ENCODE assay signal across 16 mouse cellular contexts in the genomic region with DNA sequence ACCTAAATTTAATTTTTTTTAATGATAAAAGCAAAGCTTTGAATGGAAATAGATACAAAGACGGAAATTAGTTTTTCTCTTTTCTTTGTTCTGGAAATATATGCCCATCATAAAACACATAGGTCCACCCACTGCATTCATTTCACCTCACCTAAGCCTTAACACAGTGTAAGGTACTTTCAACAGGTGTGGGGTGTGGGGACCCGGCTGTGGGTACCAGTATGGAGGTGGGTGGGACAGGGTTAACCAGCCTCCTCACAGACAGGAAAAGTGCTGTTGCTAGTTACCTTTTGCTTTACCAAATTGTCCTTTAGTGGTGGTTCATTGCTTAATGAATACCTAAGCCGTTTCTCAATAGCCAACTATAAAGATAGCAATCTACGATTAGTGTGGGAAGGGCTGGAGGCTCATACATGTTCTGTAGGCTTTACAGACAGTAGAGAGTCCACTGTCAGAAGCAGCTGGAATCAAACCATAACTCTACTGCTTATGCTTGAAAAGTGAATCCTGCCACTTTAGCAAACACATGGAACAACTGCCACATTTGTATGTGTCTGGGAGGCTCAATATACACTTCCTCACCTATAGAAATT.
DNase-seq lines count a peak whose midpoint lies in the region; ATAC-seq lines count a peak whose summit lies in the region.
"Had no signal": no experiment of that assay in that cellular context is flagged by ENCODE, and none has a peak within 500 bp of the region (broad histone marks: within the 10 kb centered on the region; RNA-seq: fewer than 3 reads in every experiment).

No protein-coding gene starts in this region.

- H3K27ac ChIP-seq in liver, embryonic 16.5 days (ENCODE audit: low read length) = no peak overlapping the region
- no peak overlapping the region for H3K27ac ChIP-seq in liver, embryonic 11.5 days (ENCODE audit: low read depth, low read length)
- H3K27ac ChIP-seq: embryonic facial prominence, embryonic 10.5 days; forebrain, embryonic 13.5 days; hindbrain, embryonic 15.5 days had no signal

- H3K9me3 ChIP-seq in liver, embryonic 16.5 days (replicated peaks; ENCODE audit: control insufficient read depth, low read length) = no peaks in the 10 kb centered on the region
- H3K9me3 ChIP-seq in liver, embryonic 11.5 days (ENCODE audit: control insufficient read depth, low read length) = no peaks in the 10 kb centered on the region
- H3K9me3 ChIP-seq: embryonic facial prominence, embryonic 10.5 days; forebrain, embryonic 13.5 days; G1E; heart, embryonic 12.5 days; hindbrain, embryonic 15.5 days had no signal

- DNase-seq in liver, embryonic 11.5 days (ENCODE audit: low spot score) = no peak
- DNase-seq in layer of hippocampus, adult 9-10 months (ENCODE audit: low spot score) = no peak
- DNase-seq in layer of hippocampus, adult 18-20 months (ENCODE audit: low spot score in 2 of 2) = no peak
- DNase-seq: adrenal gland, adult 8-10 months; adrenal gland, postnatal 36 days; cerebellum, adult 2 months; cerebellum, postnatal 10 days; gastrocnemius, postnatal 36 days had no signal

- H3K4me2 ChIP-seq in liver, embryonic 16.5 days (ENCODE audit: low read depth, low read length) = no peak overlapping the region
- no peak overlapping the region for H3K4me2 ChIP-seq in liver, embryonic 11.5 days
- H3K4me2 ChIP-seq: forebrain, embryonic 13.5 days; heart, embryonic 12.5 days; hindbrain, embryonic 15.5 days had no signal

- H3K27me3 ChIP-seq in liver, embryonic 16.5 days (ENCODE audit: control insufficient read depth, insufficient read depth, low read depth, low read length) = no peaks in the 10 kb centered on the region
- H3K27me3 ChIP-seq in liver, embryonic 11.5 days (replicated peaks; ENCODE audit: control insufficient read depth, insufficient read depth, low read length) = no peaks in the 10 kb centered on the region
- H3K27me3 ChIP-seq: forebrain, embryonic 13.5 days; heart, embryonic 12.5 days; hindbrain, embryonic 15.5 days had no signal

- ATAC-seq in liver, embryonic 16.5 days (ENCODE audit: low read depth) = peak; percentile 35; the same call in 1 of the 2 replicates
- ATAC-seq in liver, embryonic 11.5 days (replicated peaks; ENCODE audit: low FRiP score) = no peak
- peak; percentile 25 for ATAC-seq in granulocyte monocyte progenitor cell, adult 5-6 weeks (replicated peaks; ENCODE audit: poor library complexity, severe bottlenecking)
- peak; percentile 46 for ATAC-seq in megakaryocyte, adult 5-6 weeks (ENCODE audit: poor library complexity, severe bottlenecking)

- no peaks in the 10 kb centered on the region for H3K36me3 ChIP-seq in liver, embryonic 16.5 days (ENCODE audit: control insufficient read depth, insufficient read depth)
- no peaks in the 10 kb centered on the region for H3K36me3 ChIP-seq in liver, embryonic 11.5 days (ENCODE audit: control insufficient read depth, insufficient read depth, low read length)
- H3K36me3 ChIP-seq: embryonic facial prominence, embryonic 10.5 days; hindbrain, embryonic 15.5 days had no signal

- no peak overlapping the region for H3K4me3 ChIP-seq in liver, embryonic 16.5 days (ENCODE audit: low read depth, low read length)
- no peak overlapping the region for H3K4me3 ChIP-seq in liver, embryonic 11.5 days (ENCODE audit: low read depth, low read length)
- H3K4me3 ChIP-seq: embryonic facial prominence, embryonic 10.5 days; forebrain, embryonic 13.5 days; heart, embryonic 12.5 days; hindbrain, embryonic 15.5 days had no signal

- H3K9ac ChIP-seq in liver, embryonic 16.5 days (ENCODE audit: low read depth, low read length) = no peak overlapping the region
- H3K9ac ChIP-seq in liver, embryonic 11.5 days (ENCODE audit: low read depth, low read length) = no peak overlapping the region
- H3K9ac ChIP-seq: forebrain, embryonic 13.5 days; heart, embryonic 12.5 days; hindbrain, embryonic 15.5 days had no signal

- H3K4me1 ChIP-seq in liver, embryonic 16.5 days (ENCODE audit: control insufficient read depth, low read depth, low read length) = peaks cover 9% of the 10 kb centered on the region
- H3K4me1 ChIP-seq in liver, embryonic 11.5 days (replicated peaks; ENCODE audit: control insufficient read depth, insufficient read depth, low read length) = peaks cover 14% of the 10 kb centered on the region

- WGBS in liver, embryonic 16.5 days (ENCODE audit: insufficient replicate concordance) = 71% methylated on average over 4 of the region's 4 CpGs
- WGBS in liver, embryonic 11.5 days = 82% methylated on average over 4 of the region's 4 CpGs
